Mouse (Mus musculus): ENCODE results near the gene Olfr1477. TPM values are rescaled to one million over a fixed set of nuclear protein-coding genes. Genes with fewer than 3 reads are reported as not detected.
"Not testable (repeated sequence)": the region's sequence is repeated elsewhere in the genome, so short reads cannot be mapped to it uniquely, and the experiment has no call there.

Gene Olfr1477
- polyA plus RNA-seq (2016; fragmentation: Nextera tagmentation; extraction: Ambion mirVana), result not detected in 2 replicates

DNA sequence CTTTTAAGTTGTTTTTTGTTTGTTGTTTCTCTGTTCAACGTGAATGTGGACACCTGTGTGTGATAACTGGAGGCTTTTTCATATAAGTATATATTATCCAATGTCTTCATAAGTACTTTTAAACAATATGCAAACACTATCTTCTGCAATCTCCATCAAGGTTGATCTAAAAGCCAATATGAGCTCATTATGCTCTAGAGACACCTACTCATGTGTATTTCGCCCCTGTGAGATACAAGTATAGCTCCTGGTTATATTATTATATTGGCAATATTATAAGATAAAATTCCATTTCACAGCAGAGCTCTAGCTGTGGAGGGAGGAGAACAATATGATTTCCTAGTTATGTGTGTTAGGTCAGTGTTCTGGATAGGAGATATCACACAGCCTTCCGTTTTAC is at the start of gene Olfr1477:
Gene Olfr1477 (plus strand): TSS at position 301 of the 400 bp plus-strand sequence.
- Histone ChIP-seq H3K27ac (no peak within 1 kb of the TSS), H3K9me3 (replicated peaks) (0 out of 2 replicates have a peak, but pooled peaks cover 3% of the 10 kb centered on the region), H3K4me3 (no peak within 1 kb of the TSS), H3K36me3 (no peaks in the 10 kb centered on the region), H3K4me1 (no peaks in the 10 kb centered on the region), H3K27me3 (ENCODE audit: low read depth, poor library complexity, severe bottlenecking) (no peaks in the 10 kb centered on the region)
- no peak for DNase-seq (ENCODE audit: low spot score)
- WGBS, result 84% methylated on average over 3 of the region's 3 CpGs

DNA sequence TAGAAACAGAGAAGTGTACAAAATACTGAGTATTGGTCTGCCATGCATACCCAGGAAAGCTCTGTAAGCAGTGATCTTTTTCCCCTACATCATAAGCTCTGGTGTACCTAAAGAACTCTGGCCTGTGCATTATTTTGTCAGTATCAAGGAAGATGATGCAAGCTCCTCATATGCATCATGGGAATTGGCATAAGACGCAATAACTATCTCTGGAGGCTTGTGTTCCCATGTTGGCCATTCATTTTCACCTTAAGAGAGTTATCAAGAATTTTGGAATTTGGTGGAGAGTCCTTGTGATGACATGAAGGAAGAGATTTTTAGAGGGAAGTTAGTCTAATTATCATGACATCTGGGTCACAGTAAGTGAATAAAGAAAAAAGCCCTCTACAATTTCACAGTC is 44.4 kb upstream of the Olfr1477 start, which contains the start of gene Olfr1472:
Gene Olfr1472 (minus strand): TSS at position 101 of the 400 bp plus-strand sequence.
- Histone ChIP-seq H3K27ac (no peak within 1 kb of the TSS), H3K36me3 (no peaks in the 10 kb centered on the region), H3K4me3 (no peak within 1 kb of the TSS), H3K4me1 (no peaks in the 10 kb centered on the region), H3K27me3 (ENCODE audit: low read depth, poor library complexity, severe bottlenecking) (no peaks in the 10 kb centered on the region), H3K9me3 (replicated peaks) (0 out of 2 replicates have a peak, but pooled peaks cover 3% of the 10 kb centered on the region)
- no peak for DNase-seq (ENCODE audit: low spot score)
- 84% methylated on average over 1 of the region's 1 CpGs for WGBS

DNA sequence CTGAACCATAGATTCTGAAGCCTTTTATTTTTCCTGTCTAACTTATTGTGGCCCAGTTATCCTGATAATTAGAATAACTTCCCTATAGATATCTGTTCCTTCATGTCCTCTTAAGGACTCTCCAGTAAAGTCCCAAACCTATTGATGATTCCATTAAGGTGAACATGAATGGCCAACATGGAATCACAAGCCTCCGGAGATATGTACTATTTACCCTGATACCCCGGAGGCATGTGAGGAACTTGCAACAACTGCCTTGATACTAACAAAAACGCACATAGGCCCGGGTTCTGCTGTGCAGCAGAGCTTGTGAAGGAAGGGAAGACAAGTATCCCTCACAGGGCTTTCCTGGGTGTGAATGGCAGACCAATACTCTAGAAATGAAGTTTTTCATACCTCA is 31.1 kb upstream of the Olfr1477 start, which contains the start of gene Olfr1474:
Gene Olfr1474 (plus strand): TSS at position 301 of the 400 bp plus-strand sequence.
- not testable (repeated sequence) for H3K36me3 ChIP-seq; H3K27ac ChIP-seq; H3K9me3 ChIP-seq (replicated peaks); H3K4me3 ChIP-seq; DNase-seq (ENCODE audit: low spot score); H3K4me1 ChIP-seq; H3K27me3 ChIP-seq (ENCODE audit: low read depth, poor library complexity, severe bottlenecking)
- WGBS, result 85% methylated on average over 4 of the region's 4 CpGs

DNA sequence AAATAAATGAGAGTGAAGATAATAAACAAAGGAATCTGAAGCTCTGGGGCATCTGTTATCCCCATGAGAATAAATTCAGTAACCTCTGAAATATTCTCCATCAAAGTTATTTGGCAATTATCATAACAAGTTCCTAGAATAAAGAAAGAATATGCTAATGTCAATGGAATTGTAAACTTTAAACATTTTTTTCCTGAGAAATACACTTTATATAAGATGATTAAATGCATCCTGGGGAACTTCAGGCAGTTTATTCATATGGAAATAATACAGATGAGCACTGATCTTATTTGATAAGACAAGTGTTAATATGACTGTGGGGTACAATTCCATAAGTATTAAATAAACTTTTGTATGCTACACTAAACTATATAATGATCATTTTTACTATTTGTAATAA is 20.2 kb upstream of the Olfr1477 start, which contains the start of gene Olfr1475:
Gene Olfr1475 (minus strand): TSS at position 101 of the 400 bp plus-strand sequence.
- Histone ChIP-seq H3K36me3 (no peaks in the 10 kb centered on the region), H3K9me3 (replicated peaks) (no peaks in the 10 kb centered on the region), H3K4me3 (no peak within 1 kb of the TSS), H3K27me3 (ENCODE audit: low read depth, poor library complexity, severe bottlenecking) (no peaks in the 10 kb centered on the region), H3K4me1 (no peaks in the 10 kb centered on the region), H3K27ac (no peak within 1 kb of the TSS)
- DNase-seq (ENCODE audit: low spot score), result no peak

DNA sequence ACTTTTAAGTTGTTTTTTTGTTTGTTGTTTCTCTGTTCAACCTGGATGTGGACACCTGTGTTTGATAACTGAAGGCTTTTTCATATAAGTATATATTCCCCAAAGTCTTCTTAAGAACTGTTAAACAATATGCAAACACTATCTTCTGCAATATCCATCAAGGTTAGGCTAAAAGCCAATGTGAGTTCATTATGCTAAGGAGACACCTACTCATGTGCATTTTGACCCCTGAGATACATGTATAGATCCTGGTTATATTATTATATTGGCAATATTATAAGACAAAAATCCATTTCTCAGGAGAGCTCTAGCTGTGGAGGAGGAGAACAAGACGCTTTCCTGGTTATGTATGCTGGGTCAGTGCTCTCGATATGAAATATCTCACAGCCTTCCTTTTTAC is 27.3 kb downstream of the Olfr1477 start, which contains the start of gene Olfr1480:
Gene Olfr1480 (plus strand): TSS at position 301 of the 400 bp plus-strand sequence.
- WGBS, result 79% methylated on average over 2 of the region's 2 CpGs
- Histone ChIP-seq H3K4me1 (no peaks in the 10 kb centered on the region), H3K27me3 (ENCODE audit: low read depth, poor library complexity, severe bottlenecking) (no peaks in the 10 kb centered on the region), H3K9me3 (replicated peaks) (0 out of 2 replicates have a peak, but pooled peaks cover 5% of the 10 kb centered on the region), H3K36me3 (no peaks in the 10 kb centered on the region), H3K27ac (no peak within 1 kb of the TSS), H3K4me3 (no peak within 1 kb of the TSS)
- DNase-seq (ENCODE audit: low spot score), result no peak

Other genes starting within 250 kb of the Olfr1477 start
- gene Olfr1465, start 185.0 kb upstream of the Olfr1477 start, polyA plus RNA-seq (2016; fragmentation: Nextera tagmentation; extraction: Ambion mirVana), result not detected in 2 replicates
- not detected in 2 replicates for gene Olfr1466, start 161.7 kb upstream of the Olfr1477 start, polyA plus RNA-seq (2016; fragmentation: Nextera tagmentation; extraction: Ambion mirVana)
- gene Olfr1467, start 138.3 kb upstream of the Olfr1477 start, polyA plus RNA-seq (2016; fragmentation: Nextera tagmentation; extraction: Ambion mirVana), result not detected in 2 replicates
- not detected in 2 replicates for gene Olfr1469, start 92.7 kb upstream of the Olfr1477 start, polyA plus RNA-seq (2016; fragmentation: Nextera tagmentation; extraction: Ambion mirVana)
- gene Olfr1471, start 57.1 kb upstream of the Olfr1477 start, polyA plus RNA-seq (2016; fragmentation: Nextera tagmentation; extraction: Ambion mirVana), result not detected in 2 replicates
- not detected in 2 replicates for gene Olfr1472, start 44.5 kb upstream of the Olfr1477 start, polyA plus RNA-seq (2016; fragmentation: Nextera tagmentation; extraction: Ambion mirVana)
- not detected in 2 replicates for gene Olfr1474, start 31.0 kb upstream of the Olfr1477 start, polyA plus RNA-seq (2016; fragmentation: Nextera tagmentation; extraction: Ambion mirVana)
- gene Olfr1475, start 20.4 kb upstream of the Olfr1477 start, polyA plus RNA-seq (2016; fragmentation: Nextera tagmentation; extraction: Ambion mirVana), result not detected in 2 replicates
- not detected in 2 replicates for gene Olfr1480, start 27.4 kb downstream of the Olfr1477 start, polyA plus RNA-seq (2016; fragmentation: Nextera tagmentation; extraction: Ambion mirVana)
- not detected in 2 replicates for gene Olfr1484, start 83.0 kb downstream of the Olfr1477 start, polyA plus RNA-seq (2016; fragmentation: Nextera tagmentation; extraction: Ambion mirVana)
- gene Olfr1487, start 116.8 kb downstream of the Olfr1477 start, polyA plus RNA-seq (2016; fragmentation: Nextera tagmentation; extraction: Ambion mirVana), result not detected in 2 replicates
- gene Olfr1489, start 131.1 kb downstream of the Olfr1477 start, polyA plus RNA-seq (2016; fragmentation: Nextera tagmentation; extraction: Ambion mirVana), result not detected in 2 replicates
- gene Olfr1490, start 150.5 kb downstream of the Olfr1477 start, polyA plus RNA-seq (2016; fragmentation: Nextera tagmentation; extraction: Ambion mirVana), result not detected in 2 replicates
- gene Olfr1491, start 196.7 kb downstream of the Olfr1477 start, polyA plus RNA-seq (2016; fragmentation: Nextera tagmentation; extraction: Ambion mirVana), result not detected in 2 replicates
- not detected in 2 replicates for gene Olfr1493-ps1, start 222.7 kb downstream of the Olfr1477 start, polyA plus RNA-seq (2016; fragmentation: Nextera tagmentation; extraction: Ambion mirVana)
- gene Olfr1494, start 239.2 kb downstream of the Olfr1477 start, polyA plus RNA-seq (2016; fragmentation: Nextera tagmentation; extraction: Ambion mirVana), result not detected in 2 replicates